Mouse (Mus musculus) C3H10T1/2 (cell line): ENCODE results near the gene Zfp560. TPM values are rescaled to one million over a fixed set of nuclear protein-coding genes. Genes with fewer than 3 reads are reported as not detected.

ENCODE experiments used
- polyA plus RNA-seq, 2 experiments: library from polyadenylated mRNA; unstranded; fragments of >200 nt; fragmentation: generic; extraction: Trizol; gene quantifications; one replicate each; pipeline ENCODE4 v1.2.1; 2012; ENCODE audit warnings: missing spikeins in 2 of 2

The Zfp560 gene
- polyA plus RNA-seq: 10 to 100 TPM in 1 of 2 experiments, 1 to 10 TPM in 1; 6.8 to 12.3 TPM

DNA sequence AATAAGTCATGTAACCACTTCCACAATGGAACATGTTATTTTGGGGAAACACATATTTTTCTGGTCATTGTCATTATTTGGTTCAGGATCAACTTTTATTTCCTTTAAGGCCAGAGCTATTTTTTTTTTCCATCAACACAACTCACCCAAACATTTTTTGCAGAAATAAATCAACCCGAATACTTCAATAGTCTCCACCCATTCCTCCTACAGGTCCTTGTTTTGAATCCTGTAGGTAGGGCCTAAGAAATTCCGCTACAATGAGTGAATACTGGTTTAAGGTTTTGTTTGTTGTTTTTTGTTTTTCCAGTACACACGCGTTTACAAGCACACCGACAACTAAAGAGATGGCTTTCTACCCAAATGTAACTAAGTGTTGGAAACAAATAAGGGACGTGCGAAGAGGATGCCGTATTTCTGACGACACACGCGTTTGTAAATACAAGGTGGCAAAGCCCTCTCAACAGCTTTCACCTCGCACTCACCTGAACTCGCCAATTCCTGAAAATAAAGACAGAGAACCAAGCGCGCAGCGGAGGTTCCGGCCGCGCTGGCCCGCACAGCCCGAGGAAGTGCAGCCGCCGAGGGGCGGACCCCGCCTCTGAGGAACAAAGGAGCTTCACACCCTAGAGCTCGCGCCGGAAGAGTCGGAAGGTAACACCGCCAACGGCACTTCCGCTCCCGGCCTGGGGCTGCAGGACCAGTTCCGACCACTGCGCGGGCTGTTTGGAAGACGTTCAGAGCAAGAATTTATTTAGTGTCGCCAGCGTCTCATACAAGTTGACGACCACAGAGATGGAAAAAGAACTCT lies at the start of gene Zfp560:
Zfp560 (minus strand) TSS at position 646 of the 811 bp plus-strand sequence.

DNA sequence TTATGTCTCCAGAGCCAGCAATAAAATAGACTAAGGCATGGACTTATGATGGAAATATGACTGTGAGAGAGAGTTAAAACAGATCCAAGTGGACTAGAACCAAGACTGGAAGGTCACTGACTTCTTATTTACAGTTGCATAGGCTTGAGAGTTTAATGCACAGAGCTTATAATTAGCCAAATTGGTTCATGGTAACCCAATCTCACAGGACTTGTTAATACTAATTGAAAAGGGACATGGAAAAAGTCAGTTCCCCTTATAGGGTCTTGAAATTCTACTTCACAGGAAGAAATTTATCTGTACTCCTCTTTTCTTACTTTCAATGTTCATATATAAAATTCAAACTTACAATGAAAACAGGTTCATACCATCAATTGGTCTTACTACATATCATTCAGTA lies 49.0 kb downstream of the Zfp560 start, which contains the start of gene Olfr18:
Olfr18 (minus strand) TSS at position 101 of the 400 bp plus-strand sequence.

DNA sequence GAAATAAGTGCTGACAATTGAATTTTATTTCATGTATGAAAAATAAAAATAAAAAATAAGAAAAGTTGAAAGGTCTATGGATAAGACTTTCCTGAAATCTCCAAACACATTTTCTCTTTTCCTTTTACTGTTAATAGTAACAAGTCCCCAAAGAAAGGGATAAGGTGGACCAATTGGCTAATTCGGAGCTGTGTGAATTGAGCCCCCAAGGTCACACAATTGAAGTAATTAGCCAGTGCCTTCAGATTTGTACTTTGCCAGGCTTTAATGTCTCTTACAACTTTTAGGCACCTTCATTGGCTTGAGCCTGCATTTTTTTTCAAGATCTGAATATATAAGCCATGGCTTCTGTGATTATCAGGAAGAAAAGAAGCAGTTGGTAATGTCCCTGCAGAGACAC lies 86.7 kb downstream of the Zfp560 start, which contains the start of gene Olfr873:
Olfr873 (plus strand) TSS at position 301 of the 400 bp plus-strand sequence.

Other genes starting within 250 kb of the Zfp560 start
- gene Olfr870, start 211.1 kb downstream of the Zfp560 start, polyA plus RNA-seq: not detected
- gene Olfr871, start 173.0 kb downstream of the Zfp560 start, polyA plus RNA-seq: not detected
- gene Olfr872, start 148.1 kb downstream of the Zfp560 start, polyA plus RNA-seq: not detected
- gene Olfr39, start 102.8 kb downstream of the Zfp560 start, polyA plus RNA-seq: not detected
- gene Olfr873, start 86.6 kb downstream of the Zfp560 start, polyA plus RNA-seq: not detected
- gene Olfr18, start 49.1 kb downstream of the Zfp560 start, polyA plus RNA-seq: under 1 TPM in 1 of 2 experiments, not detected in 1; 0.01 TPM
- gene Zfp26, start 75.0 kb upstream of the Zfp560 start, polyA plus RNA-seq: under 1 TPM; 0.06 to 0.81 TPM
- 1 to 10 TPM in 1 of 2 experiments, under 1 TPM in 1; 0.40 to 6.5 TPM for gene Zfp426, start 107.6 kb upstream of the Zfp560 start, polyA plus RNA-seq
- gene Zfp266, start 136.2 kb upstream of the Zfp560 start, polyA plus RNA-seq: 1 to 10 TPM in 1 of 2 experiments, under 1 TPM in 1; 0.25 to 4.9 TPM
- 1 to 10 TPM in 1 of 2 experiments, under 1 TPM in 1; 0.27 to 3.2 TPM for gene Zfp846, start 196.1 kb upstream of the Zfp560 start, polyA plus RNA-seq